Mouse (Mus musculus): ENCODE results near the gene Pcp4.
A peak's percentile ranks its signal among the peaks of the same experiment; 100 is the strongest.
"Not testable (repeated sequence)": the region's sequence is repeated elsewhere in the genome, so short reads cannot be mapped to it uniquely, and the experiment has no call there.

Gene Pcp4

DNA sequence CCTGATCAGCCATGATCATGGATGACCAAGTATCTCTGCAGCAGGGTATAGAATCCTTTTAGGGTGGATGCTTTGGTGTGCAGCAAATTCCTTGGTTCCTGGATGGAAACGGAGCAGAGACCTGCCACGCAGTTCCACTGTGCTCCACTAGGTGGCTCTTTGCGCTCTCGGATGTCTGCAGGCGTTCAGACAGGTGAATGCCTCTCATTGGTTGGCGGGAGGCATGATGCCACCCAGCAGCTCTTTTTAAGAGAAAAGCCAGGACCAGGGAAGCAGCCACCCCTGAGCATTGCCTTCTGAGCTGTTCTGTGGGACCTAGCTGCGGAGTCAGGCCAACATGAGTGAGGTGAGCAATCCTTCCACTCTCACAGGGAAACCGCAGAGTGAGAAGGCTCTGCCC lies at the start of gene Pcp4:
TSS of gene Pcp4 (plus strand) at position 162 of the 400 bp plus-strand sequence.
- peak; percentile 88 for DNase-seq (ENCODE audit: low spot score)

DNA sequence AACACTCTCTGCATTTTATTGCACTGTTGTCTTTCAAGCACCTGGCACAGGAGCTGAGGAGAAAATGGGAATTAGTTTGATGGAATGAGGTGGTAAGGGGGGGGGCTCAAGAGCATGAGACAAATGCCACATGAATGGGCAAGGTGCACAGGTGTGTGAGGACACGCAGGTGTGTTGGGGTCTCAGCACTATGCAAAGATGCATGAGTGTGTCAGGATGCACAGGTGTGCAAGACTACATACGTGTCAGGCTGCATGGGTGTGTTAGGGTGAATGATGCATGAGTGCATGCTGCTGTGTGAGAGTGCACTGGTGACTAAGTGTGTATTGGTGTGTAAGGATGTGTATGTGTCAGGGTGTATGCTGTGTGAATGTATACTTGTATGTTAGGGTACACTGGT lies 42.4 kb upstream of the Pcp4 start:
- DNase-seq (ENCODE audit: low spot score): no peak

DNA sequence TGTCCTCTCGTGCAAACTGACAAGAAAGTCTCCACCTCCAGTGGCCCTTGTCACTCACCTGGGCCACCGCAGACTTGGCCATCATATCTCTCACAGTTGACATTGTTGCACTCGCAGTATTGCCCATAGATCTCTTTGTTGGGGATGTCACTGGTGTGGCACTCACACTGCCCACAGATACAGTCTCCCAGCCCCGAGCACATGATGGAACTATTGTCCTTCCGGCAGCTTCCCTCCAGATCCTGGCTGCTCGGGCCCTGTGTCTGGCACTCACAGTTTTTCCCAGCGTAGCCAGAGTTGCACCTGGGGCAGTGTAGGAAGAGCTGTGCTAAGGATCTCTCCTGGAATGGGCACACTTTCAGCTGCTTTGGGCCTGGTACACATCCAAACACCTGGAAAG lies 40.7 kb upstream of the Pcp4 start:
- DNase-seq (ENCODE audit: low spot score): no peak

DNA sequence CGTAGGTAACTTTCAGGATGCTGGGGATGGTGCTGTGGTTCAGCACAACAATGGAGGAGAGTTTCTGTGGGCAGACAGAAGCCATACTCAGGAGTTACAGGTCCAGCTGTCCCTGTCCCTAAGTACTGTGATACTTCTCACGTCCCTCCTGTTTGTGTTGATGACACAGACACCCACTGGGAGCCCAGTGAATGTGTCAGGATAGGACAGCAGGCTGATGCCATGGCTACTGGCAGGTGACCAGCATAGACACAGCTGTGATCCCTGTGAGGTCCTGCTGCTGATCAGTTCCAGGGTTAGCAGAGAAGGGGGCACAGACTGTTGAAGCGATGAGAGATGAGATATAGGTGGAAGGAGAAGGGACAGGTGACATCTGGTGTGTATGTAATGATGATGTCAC lies 38.4 kb upstream of the Pcp4 start:
- DNase-seq (ENCODE audit: low spot score): no peak

DNA sequence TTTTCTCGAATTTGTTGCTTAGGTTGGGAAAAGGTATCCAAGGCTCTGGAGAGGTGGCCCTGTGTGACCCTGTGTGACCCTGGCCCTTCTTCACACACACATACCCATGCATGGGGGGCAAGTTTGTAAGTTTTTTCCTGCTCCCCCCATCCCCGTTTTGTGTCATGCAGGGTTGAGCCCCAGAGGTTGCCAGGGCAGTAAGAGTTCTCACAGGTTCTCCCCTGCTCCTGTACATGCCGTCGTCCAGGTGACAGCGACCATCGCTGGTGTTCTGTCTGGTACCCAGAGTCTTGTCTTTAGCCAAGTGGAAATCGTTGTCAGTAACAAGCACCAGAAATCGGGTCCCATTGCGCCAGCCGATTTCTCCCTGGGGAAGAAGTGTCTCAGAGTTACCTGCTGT lies 34.1 kb upstream of the Pcp4 start:
- no peak for DNase-seq (ENCODE audit: low spot score)

DNA sequence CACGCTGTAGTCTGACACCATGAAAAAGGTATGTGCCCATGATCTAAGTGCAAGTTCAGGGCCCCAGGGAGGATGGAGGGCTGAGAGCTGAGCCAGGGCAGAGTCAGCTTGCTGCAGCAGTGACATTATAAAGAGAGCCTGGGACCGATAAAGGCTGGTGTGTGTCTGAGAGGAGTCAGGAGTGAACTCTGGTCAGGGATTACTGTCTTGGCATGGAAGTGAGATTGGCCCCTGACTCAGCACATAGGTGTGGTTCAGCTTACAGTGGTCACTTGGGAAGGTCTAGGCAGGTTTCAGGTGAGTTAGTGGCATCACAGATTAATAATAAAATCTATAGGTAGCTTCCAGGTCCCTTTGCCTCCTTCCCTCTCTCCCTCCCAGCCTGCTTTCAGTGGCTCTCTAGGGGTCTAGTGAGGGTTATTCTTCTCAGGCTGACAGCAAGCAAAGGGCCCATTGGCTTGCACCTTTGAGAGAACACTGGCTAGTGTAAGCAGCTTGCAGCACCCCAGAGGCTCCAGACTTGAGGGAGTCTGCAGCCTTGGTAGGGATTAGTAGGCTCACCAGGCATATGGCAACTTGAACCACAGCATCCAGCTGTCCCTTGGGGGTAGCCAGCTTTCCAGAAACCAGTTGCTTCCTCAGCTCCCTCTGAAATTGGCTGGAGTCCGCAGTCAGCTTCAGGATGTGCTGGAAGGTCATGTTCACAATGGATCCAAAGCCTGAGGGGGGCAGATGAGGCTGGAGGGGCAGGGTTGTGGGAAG lies 33.2 kb upstream of the Pcp4 start:
- DNase-seq (ENCODE audit: low spot score): no peak

DNA sequence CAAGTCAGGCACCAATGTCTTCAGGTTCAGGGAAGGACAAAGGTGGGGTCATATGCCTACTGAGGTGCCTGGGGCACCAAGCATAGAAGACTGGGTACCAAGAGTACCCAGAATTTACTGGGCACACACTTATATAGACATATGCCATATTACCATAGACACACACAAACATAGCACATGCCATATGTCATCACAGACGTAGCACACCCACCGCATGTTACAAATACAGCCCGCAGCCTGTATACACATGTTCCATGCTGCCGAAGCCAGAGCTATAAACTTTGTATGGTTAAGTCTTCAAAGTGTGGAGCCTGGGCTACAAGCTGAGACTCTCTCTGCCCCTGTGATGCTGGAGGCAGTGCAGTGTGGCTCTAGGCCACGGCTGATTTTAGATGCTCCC lies 28.5 kb upstream of the Pcp4 start:
- DNase-seq (ENCODE audit: low spot score): no peak

DNA sequence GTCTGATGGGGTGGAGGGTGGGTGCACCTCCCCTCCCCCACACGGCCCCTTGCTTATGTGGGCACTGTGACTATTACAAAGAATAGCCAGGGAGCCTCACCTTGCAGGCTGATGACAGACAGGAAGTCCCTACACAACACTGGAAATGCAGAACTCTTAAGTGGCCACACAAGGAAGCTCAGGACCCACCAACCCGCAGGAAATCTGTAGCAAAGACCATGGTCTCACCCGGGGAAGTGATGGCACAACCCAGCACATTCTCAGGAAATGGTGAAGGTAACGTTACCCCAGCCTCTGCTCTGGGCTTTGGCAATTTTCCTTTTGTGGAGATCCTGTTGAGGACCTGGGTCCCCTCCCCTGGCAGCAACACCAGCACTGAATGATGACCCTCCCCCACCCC lies 27.7 kb upstream of the Pcp4 start:
- DNase-seq (ENCODE audit: low spot score): no peak

DNA sequence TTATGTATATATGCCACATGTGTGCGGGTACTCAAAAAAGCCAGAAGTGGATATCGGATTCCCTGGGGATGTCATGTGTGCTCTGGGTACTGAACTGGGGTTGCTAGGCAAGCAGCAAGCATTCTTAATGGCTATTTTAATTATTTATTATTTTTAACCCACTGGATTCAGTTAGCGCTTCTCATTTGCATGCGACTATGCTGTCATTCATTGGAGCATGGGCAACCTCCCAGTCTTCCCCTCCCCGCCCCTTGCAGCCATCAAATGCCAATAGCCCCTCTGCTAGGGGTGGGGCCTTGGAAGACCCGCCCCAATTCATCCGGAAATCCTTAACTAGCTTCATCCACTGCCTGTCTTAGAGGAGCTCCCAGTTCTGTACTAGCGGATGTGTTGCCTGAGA lies 26.5 kb upstream of the Pcp4 start:
- DNase-seq (ENCODE audit: low spot score): peak; percentile 59

DNA sequence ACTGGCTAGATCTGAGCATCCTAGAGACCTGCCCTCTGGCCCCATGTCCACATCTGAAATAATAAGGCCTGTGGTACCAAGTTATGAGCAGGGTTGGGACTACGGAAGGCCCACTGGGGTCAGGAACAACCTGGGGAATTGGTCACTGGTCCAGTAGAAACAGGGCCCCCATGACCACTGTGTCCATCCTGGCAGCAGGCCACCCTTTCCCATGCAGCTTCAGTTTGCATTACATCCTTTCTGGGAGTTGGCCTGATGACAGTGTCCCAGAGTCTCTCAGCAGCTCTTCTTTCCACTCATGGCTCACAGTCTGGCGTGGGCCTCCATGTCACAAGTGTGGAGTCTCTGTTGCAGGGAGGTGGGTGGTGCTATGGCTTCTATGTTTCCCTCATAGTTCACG lies 25.6 kb upstream of the Pcp4 start:
- no peak for DNase-seq (ENCODE audit: low spot score)

DNA sequence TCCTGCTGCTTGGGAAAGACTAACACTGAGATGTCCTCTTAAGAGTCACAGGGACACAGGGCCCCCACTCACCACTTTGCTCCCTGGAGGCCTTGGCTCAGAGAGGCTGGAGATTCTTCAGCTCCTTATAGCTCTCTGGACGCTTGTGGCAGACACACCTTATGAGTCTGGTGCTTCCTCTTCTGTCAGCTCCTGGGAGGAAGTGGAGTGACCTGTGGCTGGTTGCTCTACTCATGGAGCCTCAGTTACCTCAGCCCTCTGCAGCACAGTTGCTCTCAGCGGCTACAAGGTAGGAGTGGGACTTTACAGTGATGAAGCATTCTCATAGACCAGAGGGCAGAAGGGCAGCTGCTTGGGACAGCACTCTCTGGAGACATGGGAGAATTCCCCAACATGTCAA lies 23.9 kb upstream of the Pcp4 start, which contains the start of gene Itgb2l:
TSS of gene Itgb2l (minus strand) at position 152 of the 400 bp plus-strand sequence.
- DNase-seq (ENCODE audit: low spot score): no peak

DNA sequence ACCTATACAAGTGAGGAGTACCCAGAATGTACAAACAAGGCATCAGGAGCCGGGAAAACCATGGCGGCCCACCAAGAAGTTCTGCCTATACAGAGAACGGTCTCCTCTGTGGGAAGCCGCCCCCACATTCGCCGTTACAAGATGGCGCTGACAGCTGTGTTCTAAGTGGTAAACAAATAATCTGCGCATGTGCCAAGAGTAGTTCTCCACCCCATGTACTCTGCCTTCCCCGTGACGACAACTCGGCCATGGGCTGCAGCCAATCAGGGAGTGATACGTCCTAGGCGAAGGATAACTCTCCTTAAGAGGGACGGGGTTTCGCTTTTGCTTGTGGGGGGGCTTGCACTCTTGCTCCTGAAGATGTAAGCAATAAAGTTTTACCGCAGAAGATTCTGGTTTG lies 16.5 kb upstream of the Pcp4 start:
- DNase-seq (ENCODE audit: low spot score): not testable (repeated sequence)

DNA sequence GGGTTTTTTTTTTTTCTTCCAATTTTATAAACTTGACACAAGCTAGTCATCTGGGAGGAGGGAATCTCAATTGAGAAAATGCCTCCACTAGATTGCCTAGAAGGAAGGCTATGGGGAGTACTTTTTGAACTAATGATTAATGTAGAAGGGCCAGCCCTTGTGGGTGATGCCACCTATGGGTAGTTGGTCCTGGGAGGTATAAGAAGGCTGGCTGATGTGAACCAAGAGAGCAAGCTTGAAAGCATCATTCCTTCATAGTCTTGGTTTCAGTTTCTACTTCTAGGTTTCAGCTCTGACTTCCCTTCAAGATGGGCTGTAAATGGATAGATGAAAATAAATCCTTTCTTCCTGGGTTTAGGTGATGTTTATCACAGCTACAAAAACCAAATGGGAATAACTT lies 13.3 kb upstream of the Pcp4 start:
- no peak for DNase-seq (ENCODE audit: low spot score)

DNA sequence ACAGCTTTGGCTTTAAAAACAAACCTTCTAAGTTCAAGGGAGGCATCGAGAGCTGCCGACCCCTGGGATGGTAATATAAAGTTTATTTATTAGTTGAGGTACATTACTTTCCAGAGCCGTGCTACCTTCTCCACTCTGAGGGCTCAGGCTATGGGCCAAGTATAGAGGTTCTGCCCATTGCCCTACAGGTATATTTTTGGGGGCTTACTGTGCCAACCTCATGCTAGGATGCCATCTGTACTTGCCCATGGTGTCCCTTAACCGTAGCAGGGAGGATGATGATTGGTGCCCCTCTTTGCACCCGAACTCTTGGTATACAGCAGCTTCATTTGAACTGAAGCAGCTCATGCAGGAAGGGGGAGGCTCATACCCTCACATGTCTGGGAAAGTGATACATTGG lies 9.8 kb upstream of the Pcp4 start:
- DNase-seq (ENCODE audit: low spot score): no peak

DNA sequence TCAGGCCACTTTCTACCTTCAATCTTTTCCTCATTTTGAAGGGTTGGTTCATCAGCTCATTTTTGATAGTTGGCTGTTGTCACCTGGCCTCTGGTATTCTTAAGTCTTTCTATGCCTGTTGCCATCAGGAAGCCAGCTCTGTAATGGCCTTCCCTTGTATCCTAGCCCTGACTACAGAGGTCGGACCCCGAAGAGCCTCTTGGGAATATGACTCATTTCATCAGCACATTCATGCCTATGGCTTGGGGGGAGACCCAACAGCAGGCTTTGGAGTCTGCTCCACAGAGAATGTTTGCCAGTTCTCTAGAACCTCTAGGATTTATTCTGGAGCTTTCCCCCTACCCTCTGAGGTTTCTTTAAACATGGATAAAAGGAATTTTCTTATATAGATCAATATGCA lies 8.1 kb upstream of the Pcp4 start:
- no peak for DNase-seq (ENCODE audit: low spot score)

DNA sequence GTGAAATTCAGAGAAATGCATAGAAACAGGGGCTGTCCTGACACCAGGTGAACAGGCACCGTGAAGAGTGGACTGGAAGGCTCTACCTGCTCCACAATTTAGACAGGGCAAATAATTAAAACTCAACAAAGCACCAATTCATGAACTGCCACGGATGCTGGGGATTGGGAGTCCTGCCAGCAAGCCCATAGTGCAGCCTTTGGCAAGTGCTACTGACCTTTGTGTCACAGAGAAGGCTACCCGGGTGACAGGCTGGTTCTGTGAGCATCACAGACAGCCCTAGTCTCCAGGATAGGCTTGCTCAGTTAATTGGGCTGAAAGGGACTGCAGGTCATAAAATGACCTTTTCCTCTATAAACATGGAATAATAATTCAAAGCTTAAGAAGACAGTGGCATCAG lies 6.6 kb upstream of the Pcp4 start:
- DNase-seq (ENCODE audit: low spot score): no peak

DNA sequence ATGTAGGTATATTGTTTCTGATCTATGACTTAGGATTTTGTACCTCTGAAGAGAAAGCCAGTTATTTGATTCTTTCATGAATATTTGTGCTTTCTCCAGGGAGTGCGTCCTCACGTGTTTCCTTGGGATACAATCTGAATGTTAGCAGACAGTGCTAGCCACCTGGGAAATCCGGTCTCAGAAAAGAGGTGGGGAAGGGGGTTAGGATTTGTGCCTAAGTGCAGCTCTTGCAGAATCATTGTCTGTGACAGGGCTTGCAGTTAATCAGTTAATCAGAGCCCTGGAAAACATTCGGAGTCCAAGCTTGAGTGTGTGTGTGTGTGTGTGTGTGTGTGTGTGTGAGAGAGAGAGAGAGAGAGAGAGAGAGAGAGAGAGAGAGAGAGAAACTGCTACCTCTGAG lies 605 bp downstream of the Pcp4 start:
- DNase-seq (ENCODE audit: low spot score): no peak

DNA sequence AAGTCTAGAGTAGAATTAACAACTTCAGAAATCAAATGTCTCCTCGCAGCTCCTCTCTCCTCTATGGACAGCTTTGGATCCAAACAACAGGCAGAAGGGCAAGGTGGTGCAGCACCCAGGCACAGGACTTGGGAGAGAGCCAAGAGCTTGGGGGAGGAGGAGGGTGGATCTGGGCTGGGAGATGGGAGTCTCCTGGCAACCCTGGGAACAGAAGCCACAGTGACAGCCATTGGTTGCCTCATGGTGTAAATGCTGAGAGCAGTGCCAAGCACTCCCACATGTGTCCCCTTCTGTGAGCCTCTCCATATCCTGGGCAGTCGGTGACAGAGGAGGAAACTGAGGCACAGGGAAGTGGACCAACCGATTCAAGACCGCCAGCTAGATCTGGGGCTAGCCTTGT lies 1.3 kb downstream of the Pcp4 start:
- DNase-seq (ENCODE audit: low spot score): no peak

DNA sequence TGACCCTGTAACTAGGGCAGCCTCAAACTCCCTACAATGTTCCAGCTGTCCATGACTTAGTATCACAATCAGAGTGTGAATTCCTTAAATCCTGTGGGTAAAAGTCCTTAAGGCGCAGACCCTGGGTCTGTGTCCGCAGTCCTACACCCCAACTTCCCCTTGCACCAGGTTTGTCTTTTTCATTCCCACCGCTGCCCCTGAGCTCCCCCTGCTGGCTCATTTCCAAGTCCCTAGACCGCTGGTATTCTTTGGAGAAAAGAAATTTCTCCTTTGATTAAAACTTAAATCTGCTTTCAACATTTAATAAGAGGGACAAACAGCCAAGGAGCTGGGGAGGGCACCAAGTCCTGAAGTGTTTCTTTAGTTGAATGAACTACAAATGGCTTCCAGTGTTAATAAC lies 2.2 kb downstream of the Pcp4 start:
- peak; percentile 31 for DNase-seq (ENCODE audit: low spot score)

DNA sequence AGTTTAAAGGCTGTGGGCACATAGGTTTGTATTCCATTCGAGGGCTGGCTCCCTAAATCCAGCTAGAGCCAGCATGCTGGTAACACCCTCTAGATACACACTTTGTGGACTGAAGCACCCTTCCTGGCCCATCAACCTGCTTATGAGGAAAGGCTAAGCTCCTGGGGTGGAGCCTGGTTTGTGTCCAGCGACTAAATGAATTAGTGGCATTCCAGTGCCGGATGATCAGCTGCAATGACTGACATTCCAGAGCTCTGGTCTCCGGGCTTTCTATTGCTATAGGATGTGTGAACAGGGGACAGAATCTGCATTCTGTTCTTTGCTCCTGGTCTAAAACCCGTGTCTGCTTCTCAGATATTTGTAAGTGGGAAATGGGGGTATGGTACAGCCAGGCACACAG lies 5.0 kb downstream of the Pcp4 start:
- no peak for DNase-seq (ENCODE audit: low spot score)

DNA sequence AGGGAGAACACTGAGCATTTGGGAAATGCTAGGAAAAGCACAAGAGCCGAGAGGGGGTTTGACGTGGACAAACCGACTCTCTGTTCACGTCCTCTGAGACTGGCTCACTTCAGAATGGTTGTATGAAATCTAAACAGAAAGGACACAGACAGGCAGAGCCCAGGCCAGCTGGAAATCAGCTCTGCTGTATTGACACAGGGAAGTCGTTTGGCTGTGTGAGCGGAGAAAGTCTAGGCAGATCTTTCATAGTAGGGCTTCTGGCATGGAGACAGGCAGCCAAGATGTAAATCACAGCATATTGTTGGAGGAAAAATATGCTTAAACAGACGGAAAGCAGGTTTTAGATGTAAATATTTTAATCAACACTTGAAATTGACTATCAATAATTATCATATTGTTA lies 5.4 kb downstream of the Pcp4 start:
- DNase-seq (ENCODE audit: low spot score): no peak

DNA sequence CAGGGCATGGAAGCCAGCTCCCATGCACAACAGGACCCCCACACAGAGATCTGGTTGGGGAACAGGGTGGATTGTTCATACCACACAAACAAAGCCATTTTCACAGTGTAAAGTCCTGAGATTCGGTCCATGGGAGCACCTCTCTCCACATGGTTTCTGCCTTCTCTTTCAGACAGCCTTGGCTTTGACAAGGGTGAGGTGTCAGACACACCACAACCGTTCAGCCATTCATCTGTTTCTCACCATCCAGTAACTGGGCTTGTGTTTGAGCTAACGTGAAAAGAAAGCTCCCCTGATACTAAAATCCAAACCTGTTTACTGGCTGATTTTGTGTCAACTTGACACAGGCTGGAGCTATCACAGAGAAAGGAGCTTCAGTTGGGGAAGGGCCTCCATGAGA lies 6.8 kb downstream of the Pcp4 start:
- DNase-seq (ENCODE audit: low spot score): no peak

DNA sequence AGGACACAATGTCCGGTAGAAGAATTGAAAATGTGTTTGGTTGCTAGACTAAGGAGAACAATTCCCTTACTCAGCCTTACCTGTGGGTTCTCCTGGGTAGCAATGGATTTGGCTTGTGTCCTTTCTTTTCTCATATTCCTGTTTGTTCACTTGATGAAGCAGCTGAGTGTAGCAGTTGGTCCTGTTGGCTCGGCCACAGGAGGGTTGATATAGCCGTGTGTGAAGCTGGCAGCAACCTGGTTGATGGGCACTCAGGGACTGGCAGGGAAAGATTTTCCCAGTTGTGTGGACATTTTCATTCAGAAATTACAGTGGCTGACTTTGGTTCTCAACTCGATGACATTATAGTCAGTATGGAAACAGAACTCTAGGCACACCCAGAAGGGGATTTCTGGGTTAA lies 14.4 kb downstream of the Pcp4 start:
- DNase-seq (ENCODE audit: low spot score): no peak

DNA sequence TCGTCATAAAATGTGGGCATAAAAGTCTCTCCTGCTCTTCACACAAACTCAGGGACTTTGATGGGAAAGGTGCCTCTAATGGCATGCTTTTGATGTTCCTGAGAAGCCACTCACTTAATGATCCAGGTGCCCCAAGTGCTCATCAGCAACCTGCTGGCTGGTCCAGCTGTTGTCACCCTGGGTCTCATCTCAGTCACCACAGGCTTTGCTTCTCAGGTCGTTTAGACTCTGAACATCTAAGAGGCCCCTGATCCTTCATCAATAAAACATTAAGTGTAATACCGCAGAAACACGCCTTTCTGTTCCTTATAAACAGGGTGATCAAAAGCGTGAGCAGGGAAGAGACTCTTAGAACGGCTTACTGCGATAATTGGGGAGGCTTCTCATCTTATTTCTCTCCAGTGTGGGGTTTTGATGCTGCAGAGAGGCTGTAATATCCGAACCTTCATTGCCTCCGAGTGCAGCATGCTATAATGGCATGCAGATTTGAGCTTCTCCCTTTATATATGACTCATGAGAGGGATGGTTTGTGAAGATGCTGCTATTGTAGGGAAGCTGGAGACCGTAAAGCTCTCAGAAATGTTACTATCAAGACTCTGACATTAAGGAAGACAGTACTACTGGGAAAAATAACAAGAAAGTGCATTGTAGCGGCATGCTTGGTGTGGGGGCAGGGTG lies 19.7 kb downstream of the Pcp4 start:
- no peak for DNase-seq (ENCODE audit: low spot score)
